Mouse (Mus musculus) spleen, adult 2 months (tissue): ENCODE measurements at regions not wholly inside any gene's neighbourhood (a gene's known extent, or its start where the extent isn't known, plus 50 kb on each side); places are given as distances from the start of the nearest gene placed in this dataset.

ENCODE experiments used
- CTCF ChIP-seq: fragments of 200-500 bp; IDR thresholded peaks from 2 replicates; pipeline ENCODE4 v1.5.1; 2011; ENCODE audit warnings: mild to moderate bottlenecking, inconsistent platforms; ENCODE audit not compliant: insufficient read depth, insufficient read length, insufficient replicate concordance; ENCODE audit errors: extremely low read depth
- POLR2A ChIP-seq: fragments of 200-500 bp; IDR thresholded peaks from 2 replicates; pipeline ENCODE4 v1.6.1; 2011; ENCODE audit warnings: low read depth, low read length, inconsistent platforms

DNA sequence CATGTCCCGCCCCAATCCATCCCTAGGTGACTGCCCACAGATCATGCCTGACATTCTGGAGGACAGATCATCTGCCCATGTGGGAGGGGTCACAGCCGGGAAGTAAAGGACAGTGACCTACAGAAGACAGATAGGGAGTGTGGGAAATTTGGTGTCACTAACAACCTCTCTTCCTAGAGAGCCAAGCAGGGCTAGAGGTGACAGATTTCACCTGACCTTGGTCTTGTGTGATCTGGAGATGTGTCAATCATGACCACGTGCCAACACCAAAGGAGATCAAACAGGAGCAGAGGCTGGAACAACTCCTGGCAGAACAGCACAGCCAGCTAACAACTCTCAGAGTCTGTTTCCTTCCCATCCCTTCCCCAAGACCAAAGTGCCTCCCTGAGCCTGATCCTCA, 85.0 kb downstream of the Rplp1 start:
- TF ChIP-seq CTCF (no peak), POLR2A (no peak)
